Mouse (Mus musculus): ENCODE results near the gene Mtfr1l.

GRCm38 (mm10) chr4:134557626-134558249, 22.6 kb upstream of the Mtfr1l start:
- TF ChIP-seq POLR2A (IDR thresholded peaks at IDR 0.05; ENCODE audit: low read depth, low read length) (no peak), CTCF (IDR thresholded peaks at IDR 0.05; ENCODE audit: borderline replicate concordance, insufficient read depth, low read length) (no peak)

Measured in embryonic fibroblast, embryonic 13.5 days (primary cell).